Mouse (Mus musculus) liver, embryonic 13.5 days (tissue): Measurements from ENCODE around the gene Gm11060. TPM values are rescaled to one million over a fixed set of nuclear protein-coding genes. Genes with fewer than 3 reads are reported as not detected.

Experiments
- polyA plus RNA-seq: library from polyadenylated mRNA; unstranded; fragments of >200 nt; fragmentation: Nextera tagmentation; extraction: Ambion mirVana; gene quantifications from 2 replicates; pipeline ENCODE4 v1.2.1, GENCODE M21; 2015

The Gm11060 gene
- polyA plus RNA-seq, 1 experiment from 2014 or later: not detected

Other genes starting within 250 kb of the Gm11060 start
- 0.23 and 0.25 TPM in 2 replicates for gene Prrg4, start 242.1 kb upstream of the Gm11060 start, polyA plus RNA-seq
- gene Ccdc73, start 224.2 kb upstream of the Gm11060 start, polyA plus RNA-seq: 3.2 and 4.6 TPM in 2 replicates
- 213 and 231 TPM in 2 replicates for gene Eif3m, start 74.9 kb upstream of the Gm11060 start, polyA plus RNA-seq
- 1.9 and 2.2 TPM in 2 replicates for gene Wt1, start 34.5 kb downstream of the Gm11060 start, polyA plus RNA-seq
- 0.99 and 1.00 TPM in 2 replicates for gene Them7, start 132.3 kb downstream of the Gm11060 start, polyA plus RNA-seq